Mouse (Mus musculus) lung, embryonic 16.5 days (tissue): ENCODE measurements at regions not wholly inside any gene's neighbourhood (a gene's known extent, or its start where the extent isn't known, plus 50 kb on each side); places are given as distances from the start of the nearest gene placed in this dataset.
A peak's percentile ranks its signal among the peaks of the same experiment; 100 is the strongest.

Experiments
- ATAC-seq: fragments of 200-750 bp; cut with Nextera tagmentation; 2 replicates; pipeline ENCODE4 v1.8.0; 2017; ENCODE audit warnings: low read depth, mild to moderate bottlenecking, moderate library complexity
- H3K27ac ChIP-seq: fragments of 300-500 bp; sonication (generic); 2 replicates; pipeline ENCODE4 v1.5.1; 2014; ENCODE audit warnings: mild to moderate bottlenecking, control low read depth, low read length
- H3K27me3 ChIP-seq: fragments of 300-500 bp; sonication (generic); 2 replicates; pipeline ENCODE4 v1.6.1; 2014; ENCODE audit warnings: low read depth, low read length, mixed read lengths; ENCODE audit not compliant: control insufficient read depth, insufficient read depth
- H3K36me3 ChIP-seq: fragments of 300-500 bp; sonication (generic); 2 replicates; pipeline ENCODE4 v1.6.1; 2014; ENCODE audit warnings: low read length; ENCODE audit not compliant: control insufficient read depth, insufficient read depth
- H3K4me1 ChIP-seq: fragments of 300-500 bp; sonication (generic); replicated peaks from 2 replicates; pipeline ENCODE4 v1.6.1; 2014; ENCODE audit warnings: low read length, mixed read lengths; ENCODE audit not compliant: control insufficient read depth, insufficient read depth
- H3K4me2 ChIP-seq: fragments of 300-500 bp; sonication (generic); 2 replicates; pipeline ENCODE4 v1.6.1; 2014; ENCODE audit warnings: low read depth, low read length, control low read depth
- H3K4me3 ChIP-seq: fragments of 300-500 bp; sonication (generic); 2 replicates; pipeline ENCODE4 v1.5.1; 2014; ENCODE audit warnings: mild to moderate bottlenecking, low read length, control low read depth
- H3K9ac ChIP-seq: fragments of 300-500 bp; sonication (generic); 2 replicates; pipeline ENCODE4 v1.6.1; 2014; ENCODE audit warnings: low read length, control low read depth
- H3K9me3 ChIP-seq: fragments of 300-500 bp; sonication (generic); 2 replicates; pipeline ENCODE4 v1.6.1; 2016; ENCODE audit warnings: low read length; ENCODE audit not compliant: control insufficient read depth
- WGBS: fragments of 180-500 bp; shearing (Covaris S2); extraction: QIAGEN DNeasy Blood & Tissue Kit; methylation state at CpG from one replicate; pipeline ENCODE4 v1.1.7; 2014; 5-methylcytosine and 5-hydroxymethylcytosine counted together

GRCm38 (mm10) chr10:9130061-9130460 is 244.2 kb upstream of the Sash1 start:
- no peak for ATAC-seq
- Histone ChIP-seq H3K27me3 (no peaks in the 10 kb centered on the region), H3K36me3 (no peaks in the 10 kb centered on the region), H3K4me1 (no peaks in the 10 kb centered on the region), H3K4me2 (no peak overlapping the region), H3K9me3 (no peaks in the 10 kb centered on the region), H3K9ac (no peak overlapping the region), H3K27ac (no peak overlapping the region), H3K4me3 (no peak overlapping the region)
- 72% methylated on average over 2 of the region's 2 CpGs for WGBS

- Histone ChIP-seq H3K9me3 (no peaks in the 10 kb centered on the region), H3K4me1 (no peaks in the 10 kb centered on the region), H3K27ac (no peak overlapping the region), H3K36me3 (no peaks in the 10 kb centered on the region), H3K4me2 (no peak overlapping the region), H3K4me3 (no peak overlapping the region), H3K9ac (no peak overlapping the region), H3K27me3 (no peaks in the 10 kb centered on the region)
- 47% methylated on average over 4 of the region's 4 CpGs for WGBS
- no peak for ATAC-seq
These were observed 233.4 kb upstream of the Sash1 start for GRCm38 (mm10) chr10:9119249-9119648.

- peak; percentile 76 for ATAC-seq
These were observed 232.0 kb upstream of the Sash1 start for GRCm38 (mm10) chr10:9117648-9118551.

GRCm38 (mm10) chr10:9117134-9117533 is 231.3 kb upstream of the Sash1 start:
- Histone ChIP-seq H3K27me3 (no peaks in the 10 kb centered on the region), H3K4me2 (peak overlapping the region; percentile 47), H3K4me1 (no peaks in the 10 kb centered on the region), H3K9me3 (no peaks in the 10 kb centered on the region), H3K27ac (no peak overlapping the region), H3K9ac (no peak overlapping the region), H3K4me3 (peak overlapping the region; percentile 32; the same call in 1 of the 2 replicates), H3K36me3 (no peaks in the 10 kb centered on the region)
- 89% methylated on average over 7 of the region's 7 CpGs for WGBS
- ATAC-seq = no peak

More at GRCm38 (mm10) chr10:9117648-9118551, 232.0 kb upstream of the Sash1 start:
- Histone ChIP-seq H3K27ac (no peak overlapping the region), H3K9me3 (no peaks in the 10 kb centered on the region), H3K9ac (no peak overlapping the region), H3K4me3 (peak overlapping the region; percentile 32), H3K36me3 (no peaks in the 10 kb centered on the region), H3K27me3 (no peaks in the 10 kb centered on the region), H3K4me1 (no peaks in the 10 kb centered on the region), H3K4me2 (peak overlapping the region; percentile 47)
- 21% methylated on average over 14 of the region's 14 CpGs for WGBS

GRCm38 (mm10) chr10:9113706-9114105 is 227.8 kb upstream of the Sash1 start:
- Histone ChIP-seq H3K27me3 (no peaks in the 10 kb centered on the region), H3K36me3 (no peaks in the 10 kb centered on the region), H3K4me2 (no peak overlapping the region), H3K4me3 (no peak overlapping the region), H3K9ac (no peak overlapping the region), H3K4me1 (no peaks in the 10 kb centered on the region), H3K27ac (no peak overlapping the region), H3K9me3 (no peaks in the 10 kb centered on the region; the same call in 1 of the 2 replicates)
- ATAC-seq = no peak
- WGBS = 62% methylated on average over 5 of the region's 5 CpGs

- no peak overlapping the region for H3K4me3 ChIP-seq
- no peak overlapping the region for H3K4me2 ChIP-seq
- no peaks in the 10 kb centered on the region for H3K27me3 ChIP-seq
- H3K4me1 ChIP-seq = no peaks in the 10 kb centered on the region
- ATAC-seq = no peak
- H3K36me3 ChIP-seq = no peaks in the 10 kb centered on the region
- H3K9me3 ChIP-seq = no peaks in the 10 kb centered on the region; the same call in 1 of the 2 replicates
- no peak overlapping the region for H3K9ac ChIP-seq
- WGBS = 88% methylated on average over 3 of the region's 3 CpGs
- H3K27ac ChIP-seq = no peak overlapping the region
These were observed 225.2 kb upstream of the Sash1 start for GRCm38 (mm10) chr10:9111051-9111450.

GRCm38 (mm10) chr10:9096207-9096606 is 210.3 kb upstream of the Sash1 start:
- WGBS = 75% methylated on average over 2 of the region's 2 CpGs
- ATAC-seq = no peak

GRCm38 (mm10) chr10:9095163-9095562 is 209.3 kb upstream of the Sash1 start:
- Histone ChIP-seq H3K4me3 (no peak overlapping the region), H3K27me3 (no peaks in the 10 kb centered on the region), H3K36me3 (no peaks in the 10 kb centered on the region), H3K4me2 (no peak overlapping the region), H3K9me3 (no peaks in the 10 kb centered on the region), H3K9ac (no peak overlapping the region), H3K4me1 (peaks cover 8% of the 10 kb centered on the region; the same call in 1 of the 2 replicates), H3K27ac (no peak overlapping the region)
- ATAC-seq = no peak
- WGBS = 65% methylated on average over 6 of the region's 6 CpGs

More at GRCm38 (mm10) chr10:9096207-9096606, 210.3 kb upstream of the Sash1 start:
- Histone ChIP-seq H3K27me3 (no peaks in the 10 kb centered on the region), H3K4me2 (no peak overlapping the region), H3K27ac (no peak overlapping the region), H3K36me3 (no peaks in the 10 kb centered on the region), H3K4me3 (no peak overlapping the region), H3K4me1 (peaks cover 8% of the 10 kb centered on the region; the same call in 1 of the 2 replicates), H3K9ac (no peak overlapping the region), H3K9me3 (no peaks in the 10 kb centered on the region)

- H3K4me2 ChIP-seq = 0 out of 2 replicates have a peak overlapping the region, but pooled peaks have one; percentile 17
- 30% methylated on average over 10 of the region's 10 CpGs for whole genome bisulfite sequencing
- H3K9me3 ChIP-seq = no peaks in the 10 kb centered on the region
- H3K27ac ChIP-seq = no peak overlapping the region
- no peak overlapping the region for H3K9ac ChIP-seq
- H3K36me3 ChIP-seq = no peaks in the 10 kb centered on the region
- no peaks in the 10 kb centered on the region for H3K27me3 ChIP-seq
- H3K4me1 ChIP-seq = peaks cover 8% of the 10 kb centered on the region; the same call in 1 of the 2 replicates
- H3K4me3 ChIP-seq = no peak overlapping the region
- peak; percentile 76 for ATAC-seq
These were observed 206.5 kb upstream of the Sash1 start for GRCm38 (mm10) chr10:9092237-9092885.
